ENCODE assay signal across 27 mouse cellular contexts in genomic region chr9:60983246-60983645, GRCm38 (mm10).
DNase-seq lines count a peak whose midpoint lies in the region; ATAC-seq lines count a peak whose summit lies in the region.
"Had no signal": no experiment of that assay in that cellular context is flagged by ENCODE, and none has a peak within 500 bp of the region (broad histone marks: within the 10 kb centered on the region; RNA-seq: fewer than 3 reads in every experiment).

No protein-coding gene starts in this region.

- no peaks in the 10 kb centered on the region for H3K9me3 ChIP-seq in hindbrain, embryonic 11.5 days (ENCODE audit: control insufficient read depth, low read length)
- no peaks in the 10 kb centered on the region for H3K9me3 ChIP-seq in hindbrain, embryonic 14.5 days (ENCODE audit: control insufficient read depth, low read length)
- H3K9me3 ChIP-seq in limb, embryonic 10.5 days (replicated peaks) = no peaks in the 10 kb centered on the region
- H3K9me3 ChIP-seq in limb, embryonic 13.5 days = 0 out of 2 replicates have a peak, but pooled peaks cover 3% of the 10 kb centered on the region
- H3K9me3 ChIP-seq: embryonic facial prominence, embryonic 12.5 days; embryonic facial prominence, embryonic 15.5 days; forebrain, embryonic 12.5 days; forebrain, embryonic 15.5 days; heart, embryonic 10.5 days; hindbrain, embryonic 13.5 days had no signal

- ATAC-seq in hindbrain, embryonic 11.5 days (ENCODE audit: low FRiP score) = no peak
- ATAC-seq in hindbrain, embryonic 14.5 days (ENCODE audit: low FRiP score) = no peak
- no peak for ATAC-seq in limb, embryonic 13.5 days (ENCODE audit: low FRiP score, low read depth)
- no peak for ATAC-seq in erythroblast, adult 5-6 weeks (replicated peaks; ENCODE audit: low FRiP score, poor library complexity, severe bottlenecking)
- ATAC-seq: CD4-positive, CD25-positive, alpha-beta regulatory T cell, adult 4 months; forebrain, embryonic 15.5 days; hindbrain, postnatal 0 days had no signal

- H3K36me3 ChIP-seq in hindbrain, embryonic 11.5 days (ENCODE audit: control insufficient read depth, insufficient read depth, low read length) = no peaks in the 10 kb centered on the region
- no peaks in the 10 kb centered on the region for H3K36me3 ChIP-seq in hindbrain, embryonic 14.5 days (replicated peaks; ENCODE audit: control insufficient read depth, insufficient read depth)
- no peaks in the 10 kb centered on the region for H3K36me3 ChIP-seq in limb, embryonic 10.5 days
- H3K36me3 ChIP-seq in limb, embryonic 13.5 days = no peaks in the 10 kb centered on the region
- H3K36me3 ChIP-seq: embryonic facial prominence, embryonic 12.5 days; embryonic facial prominence, embryonic 15.5 days; forebrain, embryonic 12.5 days; forebrain, embryonic 15.5 days; heart, embryonic 10.5 days; heart, embryonic 13.5 days; hindbrain, embryonic 13.5 days had no signal

- H3K9ac ChIP-seq in hindbrain, embryonic 11.5 days (ENCODE audit: low read depth, low read length) = no peak overlapping the region
- H3K9ac ChIP-seq in hindbrain, embryonic 14.5 days = no peak overlapping the region
- H3K9ac ChIP-seq in limb, embryonic 13.5 days = 0 out of 2 replicates have a peak overlapping the region, but pooled peaks have one; percentile 19
- H3K9ac ChIP-seq: embryonic facial prominence, embryonic 12.5 days; embryonic facial prominence, embryonic 15.5 days; forebrain, embryonic 12.5 days; forebrain, embryonic 15.5 days; heart, embryonic 13.5 days; hindbrain, embryonic 13.5 days had no signal

- H3K4me1 ChIP-seq in hindbrain, embryonic 11.5 days (replicated peaks; ENCODE audit: control insufficient read depth, insufficient read depth, low read length) = no peaks in the 10 kb centered on the region
- no peaks in the 10 kb centered on the region for H3K4me1 ChIP-seq in hindbrain, embryonic 14.5 days (replicated peaks; ENCODE audit: control insufficient read depth, insufficient read depth, low read length)
- peaks cover 31% of the 10 kb centered on the region for H3K4me1 ChIP-seq in limb, embryonic 10.5 days
- H3K4me1 ChIP-seq in limb, embryonic 13.5 days = peaks cover 18% of the 10 kb centered on the region
- H3K4me1 ChIP-seq: embryonic facial prominence, embryonic 15.5 days; forebrain, embryonic 12.5 days; forebrain, embryonic 15.5 days; heart, embryonic 13.5 days had no signal

- no peak overlapping the region for H3K27ac ChIP-seq in hindbrain, embryonic 11.5 days (ENCODE audit: low read depth, low read length)
- H3K27ac ChIP-seq in hindbrain, embryonic 14.5 days = no peak overlapping the region
- H3K27ac ChIP-seq in limb, embryonic 10.5 days = peak overlapping the region; percentile 4; the same call in 1 of the 2 replicates
- H3K27ac ChIP-seq in limb, embryonic 13.5 days = no peak overlapping the region
- H3K27ac ChIP-seq: embryonic facial prominence, embryonic 12.5 days; embryonic facial prominence, embryonic 15.5 days; forebrain, embryonic 12.5 days; forebrain, embryonic 15.5 days; heart, adult 2 months; heart, embryonic 10.5 days; heart, embryonic 13.5 days; hindbrain, embryonic 13.5 days; hindbrain, postnatal 0 days had no signal

- 38% methylated on average over 5 of the region's 5 CpGs for WGBS in hindbrain, embryonic 11.5 days
- 69% methylated on average over 5 of the region's 5 CpGs for WGBS in hindbrain, embryonic 14.5 days
- 19% methylated on average over 5 of the region's 5 CpGs for WGBS in limb, embryonic 10.5 days
- WGBS in limb, embryonic 13.5 days = 23% methylated on average over 5 of the region's 5 CpGs

- no peaks in the 10 kb centered on the region; the same call in 1 of the 2 replicates for H3K27me3 ChIP-seq in hindbrain, embryonic 11.5 days (ENCODE audit: control insufficient read depth, insufficient read depth, low read length)
- no peaks in the 10 kb centered on the region for H3K27me3 ChIP-seq in hindbrain, embryonic 14.5 days (ENCODE audit: control insufficient read depth, insufficient read depth, low read length)
- H3K27me3 ChIP-seq in limb, embryonic 10.5 days (ENCODE audit: low read depth, poor library complexity, severe bottlenecking) = peaks cover 78% of the 10 kb centered on the region
- peaks cover 27% of the 10 kb centered on the region for H3K27me3 ChIP-seq in limb, embryonic 13.5 days
- H3K27me3 ChIP-seq: embryonic facial prominence, embryonic 12.5 days; embryonic facial prominence, embryonic 15.5 days; forebrain, embryonic 15.5 days had no signal

- H3K4me2 ChIP-seq in hindbrain, embryonic 11.5 days (replicated peaks; ENCODE audit: low read depth, low read length) = no peak overlapping the region
- no peak overlapping the region for H3K4me2 ChIP-seq in hindbrain, embryonic 14.5 days (replicated peaks)
- no peak overlapping the region for H3K4me2 ChIP-seq in limb, embryonic 13.5 days (replicated peaks)
- H3K4me2 ChIP-seq: embryonic facial prominence, embryonic 12.5 days; embryonic facial prominence, embryonic 15.5 days; forebrain, embryonic 12.5 days; forebrain, embryonic 15.5 days; heart, embryonic 13.5 days; hindbrain, embryonic 13.5 days had no signal

- no peak overlapping the region for H3K4me3 ChIP-seq in hindbrain, embryonic 11.5 days (ENCODE audit: low read depth, low read length)
- H3K4me3 ChIP-seq in hindbrain, embryonic 14.5 days (replicated peaks; ENCODE audit: low read length) = no peak overlapping the region
- H3K4me3 ChIP-seq in limb, embryonic 10.5 days = no peak overlapping the region
- H3K4me3 ChIP-seq in limb, embryonic 13.5 days = no peak overlapping the region
- H3K4me3 ChIP-seq: embryonic facial prominence, embryonic 12.5 days; embryonic facial prominence, embryonic 15.5 days; erythroblast, embryonic 14.5 days; forebrain, embryonic 12.5 days; forebrain, embryonic 15.5 days; heart, adult 2 months; heart, embryonic 10.5 days; heart, embryonic 13.5 days; hindbrain, embryonic 13.5 days had no signal

- peak; percentile 14 for DNase-seq in hindbrain, embryonic 11.5 days (ENCODE audit: low spot score)
- DNase-seq in hindbrain, embryonic 14.5 days (ENCODE audit: low spot score) = no peak
- DNase-seq in forelimb bud, embryonic 11.5 days (ENCODE audit: low read depth, low spot score) = peak; percentile 38
- DNase-seq in limb, embryonic 10.5 days (ENCODE audit: low spot score) = peak; percentile 45
- DNase-seq in lung, postnatal 10 days = no peak
- DNase-seq: adrenal gland, adult 2 months; adrenal gland, postnatal 14 days; cerebellum, adult 11-12 months; cerebellum, adult 8-10 months; cerebellum, postnatal 10 days; cerebellum, postnatal 36 days; gastrocnemius, postnatal 10 days; gastrocnemius, postnatal 36 days; heart, adult 2 months; heart, postnatal 14 days had no signal

Comparison
In these comparisons a context has a peak if more than half of its experiments do, and no peak if none do; other contexts are left out.
1. DNase-seq: peak in hindbrain, embryonic 11.5 days (single experiment), forelimb bud, embryonic 11.5 days (single experiment) and limb, embryonic 10.5 days (single experiment); none in hindbrain, embryonic 14.5 days (single experiment) and lung, postnatal 10 days (single experiment).